Mouse (Mus musculus) adrenal gland, postnatal 10 days (tissue): Measurements from ENCODE around the gene Ppm1j. TPM values are rescaled to one million over a fixed set of nuclear protein-coding genes. Genes with fewer than 3 reads are reported as not detected.
"Not testable (repeated sequence)": the region's sequence is repeated elsewhere in the genome, so short reads cannot be mapped to it uniquely, and the experiment has no call there.

Experiments used
- DNase-seq: peaks from one replicate; pipeline ENCODE4 v3.0.0; 2021; ENCODE audit warnings: mixed read lengths
- total RNA-seq, 2 experiments: library from RNA; stranded (reverse); gene quantifications; 2 replicates each; pipeline ENCODE4 v1.2.3; 2021

The Ppm1j gene
- total RNA-seq, 2 experiments from 2014 or later, result 6.7 to 10.1 TPM

DNA sequence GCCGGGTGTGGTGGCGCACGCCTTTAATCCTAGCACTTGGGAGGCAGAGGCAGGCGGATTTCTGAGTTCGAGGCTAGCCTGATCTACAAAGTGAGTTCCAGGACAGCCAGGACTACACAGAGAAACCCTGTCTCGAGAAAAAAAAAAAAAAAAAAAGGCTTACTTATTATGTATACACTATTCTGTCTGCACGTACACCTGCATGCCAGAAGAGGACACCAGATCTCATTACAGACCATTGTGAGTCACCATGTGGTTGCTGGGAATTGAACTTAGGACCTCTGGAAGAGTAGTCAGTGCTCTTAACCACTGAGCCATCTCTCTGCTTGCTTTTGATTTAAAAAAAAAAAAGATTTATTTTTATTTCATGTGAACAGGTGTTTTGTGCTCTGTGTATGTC lies 32.4 kb downstream of the Ppm1j start:
- DNase-seq, result not testable (repeated sequence)

DNA sequence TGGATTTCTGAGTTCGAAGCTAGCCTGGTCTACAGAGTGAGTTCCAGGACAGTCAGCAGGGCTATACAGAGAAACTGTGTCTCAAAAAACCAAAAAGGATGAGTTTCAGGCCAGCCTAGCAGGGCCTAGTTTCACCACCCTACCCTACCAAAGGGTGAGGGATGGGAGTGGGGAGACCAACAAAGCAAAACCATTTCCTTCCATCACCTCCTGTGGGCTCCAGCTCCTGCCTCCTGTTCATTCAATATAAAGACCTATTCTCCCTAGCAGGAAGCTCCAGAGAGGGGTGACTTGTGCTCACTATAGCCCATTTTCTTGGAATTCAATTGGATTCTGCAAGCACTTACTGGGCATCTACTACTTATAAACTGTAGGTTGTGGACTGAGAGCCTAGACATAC lies 33.9 kb downstream of the Ppm1j start:
- no peak for DNase-seq

DNA sequence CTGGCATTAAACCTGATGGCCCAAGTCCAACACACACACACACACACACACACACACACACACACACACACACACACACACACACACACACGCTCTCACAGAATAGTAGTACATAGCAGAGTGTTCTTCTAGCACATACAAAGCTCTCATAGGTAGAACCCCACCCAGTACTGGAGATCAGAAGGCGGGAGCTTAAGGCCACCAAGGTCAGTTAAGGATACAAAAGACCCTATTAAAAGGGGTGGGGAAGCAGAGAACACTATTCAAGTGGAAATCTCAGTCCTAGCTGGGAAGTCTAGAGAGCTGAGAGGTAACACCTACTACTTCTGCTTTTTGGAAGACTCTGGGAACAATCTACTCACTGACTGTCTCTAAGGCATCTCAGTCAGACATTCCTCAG lies 34.5 kb downstream of the Ppm1j start:
- DNase-seq, result no peak

DNA sequence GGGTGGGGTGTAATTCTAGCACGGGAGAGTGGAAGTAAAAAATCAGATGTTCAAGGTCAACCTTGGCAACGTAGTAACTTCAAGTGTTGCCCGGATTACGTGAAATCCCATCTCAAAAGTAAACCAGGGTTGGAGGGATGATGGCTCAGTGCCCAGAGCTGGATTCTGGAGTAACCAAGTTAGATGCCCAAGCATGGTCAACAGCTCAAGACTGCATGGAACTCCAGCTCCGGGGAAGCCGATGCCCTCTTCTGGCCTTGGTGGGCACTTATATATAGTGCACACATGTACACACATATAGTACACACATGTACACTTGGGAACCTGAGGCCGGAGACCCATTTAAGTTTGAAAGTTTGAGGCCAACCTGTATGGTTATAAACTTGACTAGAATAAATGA lies 35.3 kb downstream of the Ppm1j start:
- no peak for DNase-seq

DNA sequence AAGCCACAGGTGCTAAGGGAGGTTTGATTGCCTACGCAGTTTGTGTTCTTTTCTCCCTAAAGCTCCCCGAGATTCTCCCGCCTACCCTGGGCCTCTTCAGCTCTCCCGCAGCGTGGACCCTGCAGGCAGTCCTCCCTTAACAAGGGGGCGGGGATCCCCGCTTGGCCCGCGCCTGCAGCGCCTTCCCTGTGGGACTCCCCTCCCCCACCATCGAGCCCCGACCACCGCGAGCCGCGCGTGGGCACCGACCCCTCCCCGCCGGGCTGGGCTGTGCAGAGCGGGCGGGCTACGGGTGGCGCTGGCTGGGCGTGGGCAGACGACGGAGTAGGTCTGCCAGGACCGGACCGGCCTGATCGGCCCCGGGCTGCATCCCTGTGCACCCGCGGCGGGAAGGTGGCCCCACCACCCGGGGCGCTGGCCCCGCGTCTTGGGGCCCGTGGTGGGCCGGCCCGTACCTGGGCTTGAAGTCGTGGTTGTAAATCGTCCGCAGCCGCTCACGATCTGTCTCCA lies 36.7 kb downstream of the Ppm1j start:
- peak; percentile 74 for DNase-seq

DNA sequence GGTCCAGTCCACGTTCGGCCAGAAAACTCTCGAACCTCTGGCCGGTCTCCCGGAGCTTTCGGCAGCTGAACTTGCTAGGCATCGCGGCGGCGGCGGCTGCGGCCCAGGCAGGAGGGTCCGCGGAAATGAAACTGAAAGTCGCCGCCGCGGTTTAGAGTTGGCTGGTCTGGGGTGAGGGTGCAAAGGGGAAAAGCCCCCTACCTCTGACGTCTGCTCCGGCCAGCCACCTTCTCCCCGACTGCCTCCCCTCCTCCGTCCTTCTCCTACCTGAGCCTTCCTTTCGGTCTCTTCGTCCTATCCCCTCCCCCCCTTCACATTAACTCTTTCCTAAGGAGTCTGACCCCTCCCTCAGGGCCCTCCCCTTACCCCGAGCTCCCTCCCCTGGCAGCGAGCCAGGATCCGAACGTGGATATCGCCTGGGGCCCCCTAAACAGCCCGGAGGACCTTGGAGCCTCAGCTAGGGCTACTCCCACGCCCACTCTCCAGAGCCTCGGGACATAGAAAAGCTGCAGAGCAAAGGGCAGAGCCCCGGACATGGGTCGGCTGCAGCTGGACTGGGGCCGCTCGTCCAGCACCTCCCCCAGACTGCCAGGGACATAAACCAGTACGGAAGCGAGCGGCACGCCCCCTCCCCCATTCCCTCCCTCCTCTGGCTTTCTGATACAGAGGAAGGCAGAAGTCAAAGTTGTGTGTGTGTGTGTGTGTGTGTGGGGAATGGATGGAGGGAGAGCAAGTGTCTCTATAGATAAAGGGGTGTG lies 37.3 kb downstream of the Ppm1j start, which contains the start of gene Mov10:
Gene Mov10, minus strand, starts transcription at position 573 of the 758 bp plus-strand sequence.
- peak; percentile 79 for DNase-seq

DNA sequence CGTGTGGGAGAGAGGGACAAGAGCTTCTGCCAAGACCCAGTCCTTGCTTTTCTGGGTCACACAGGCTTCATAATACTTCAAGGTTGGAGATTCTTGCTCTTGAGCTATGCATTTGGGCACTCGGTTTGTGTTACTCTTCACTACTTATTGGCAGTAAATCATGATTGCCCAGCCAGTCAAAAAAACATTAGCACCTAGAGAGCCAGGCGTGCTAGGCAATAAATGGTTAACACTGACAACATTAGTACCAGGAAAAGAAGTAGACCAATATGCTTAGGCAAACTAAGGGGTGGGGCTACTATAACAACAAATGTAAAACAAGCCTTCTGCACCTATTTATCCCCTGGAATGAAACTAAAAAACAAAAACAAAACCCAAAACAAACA lies 37.9 kb downstream of the Ppm1j start:
- no peak for DNase-seq

DNA sequence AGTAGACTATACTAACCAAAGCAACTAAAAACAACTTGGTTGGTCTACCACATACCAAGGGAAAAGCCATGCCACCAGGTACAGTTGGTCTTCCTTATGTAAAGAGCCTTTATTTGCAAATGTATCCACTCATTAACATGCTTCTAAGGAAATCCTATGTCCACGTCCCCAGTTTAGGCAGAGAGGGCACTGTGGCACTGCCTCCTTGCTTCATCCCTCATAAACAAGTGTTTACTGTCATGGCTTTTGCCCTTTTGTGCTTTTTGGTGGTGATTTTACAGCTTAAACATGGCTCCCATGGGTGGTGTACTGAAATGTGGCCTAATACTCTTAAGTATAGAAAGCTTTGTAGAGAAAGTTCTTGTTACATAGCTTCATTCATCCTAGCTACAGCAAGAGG lies 39.6 kb downstream of the Ppm1j start:
- no peak for DNase-seq

DNA sequence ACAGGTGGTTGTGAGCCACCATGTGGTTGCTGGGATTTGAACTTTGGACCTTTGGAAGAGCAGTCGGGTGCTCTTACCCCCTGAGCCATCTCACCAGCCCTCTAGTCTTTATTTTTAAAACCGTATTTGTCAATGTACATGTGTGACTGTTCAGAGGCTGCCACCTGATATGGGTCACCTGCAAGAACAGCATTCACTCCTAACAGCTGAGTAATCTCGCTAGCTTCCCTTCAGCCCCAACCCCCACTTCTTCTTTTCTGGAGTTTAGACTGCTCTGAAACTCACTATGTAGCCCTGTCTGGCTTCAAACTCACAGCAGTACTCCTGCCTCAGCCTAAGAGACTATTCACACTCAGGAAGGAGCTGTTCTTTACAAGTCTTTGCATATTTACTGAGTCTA lies 41.6 kb downstream of the Ppm1j start:
- DNase-seq, result no peak

Other genes starting within 250 kb of the Ppm1j start
- 100 to 1,000 TPM; 104 to 117 TPM for gene Slc16a1, start 142.4 kb upstream of the Ppm1j start, total RNA-seq
- gene Fam19a3, start 784 bp downstream of the Ppm1j start, total RNA-seq, result 1 to 10 TPM in 1 of 2 experiments, under 1 TPM in 1; 0.72 to 1.2 TPM
- gene Rhoc, start 7.3 kb downstream of the Ppm1j start, total RNA-seq, result 100 to 1,000 TPM; 156 to 166 TPM
- gene Mov10, start 37.5 kb downstream of the Ppm1j start, total RNA-seq, result 10 to 100 TPM; 29.8 to 30.0 TPM
- 10 to 100 TPM; 30.5 to 31.0 TPM for gene St7l, start 82.9 kb downstream of the Ppm1j start, total RNA-seq
- 10 to 100 TPM; 93.3 to 94.3 TPM for gene Capza1, start 83.4 kb downstream of the Ppm1j start, total RNA-seq
- gene Wnt2b, start 180.9 kb downstream of the Ppm1j start, total RNA-seq, result 10 to 100 TPM in 1 of 2 experiments, 1 to 10 TPM in 1; 9.8 to 11.0 TPM